Mouse (Mus musculus) midbrain, embryonic 12.5 days (tissue): ENCODE data around the gene Ugdh. TPM values are rescaled to one million over a fixed set of nuclear protein-coding genes. Genes with fewer than 3 reads are reported as not detected.

Source experiments
- ATAC-seq: fragments of 200-750 bp; cut with Nextera tagmentation; 2 replicates; pipeline ENCODE4 v1.8.0; 2017; ENCODE audit warnings: low read depth, moderate TSS enrichment, moderate library complexity; ENCODE audit not compliant: low FRiP score
- H3K27ac ChIP-seq: fragments of 300-500 bp; sonication (generic); replicated peaks from 2 replicates; pipeline ENCODE4 v1.5.1; 2016; ENCODE audit warnings: mild to moderate bottlenecking
- H3K27me3 ChIP-seq: fragments of 300-500 bp; sonication (generic); 2 replicates; pipeline ENCODE4 v1.6.1; 2016; ENCODE audit warnings: mild to moderate bottlenecking
- H3K36me3 ChIP-seq: fragments of 300-500 bp; sonication (generic); 2 replicates; pipeline ENCODE4 v1.6.1; 2016
- H3K4me1 ChIP-seq: fragments of 300-500 bp; sonication (generic); 2 replicates; pipeline ENCODE4 v1.6.1; 2016
- H3K4me2 ChIP-seq: fragments of 300-500 bp; sonication (generic); replicated peaks from 2 replicates; pipeline ENCODE4 v1.6.1; 2016; ENCODE audit warnings: mild to moderate bottlenecking, moderate library complexity
- H3K4me3 ChIP-seq: fragments of 300-500 bp; sonication (generic); 2 replicates; pipeline ENCODE4 v1.5.1; 2016; ENCODE audit warnings: mild to moderate bottlenecking
- H3K9ac ChIP-seq: fragments of 300-500 bp; sonication (generic); replicated peaks from 2 replicates; pipeline ENCODE4 v1.6.1; 2016; ENCODE audit warnings: mild to moderate bottlenecking, moderate library complexity
- H3K9me3 ChIP-seq: fragments of 300-500 bp; sonication (generic); 2 replicates; pipeline ENCODE4 v1.6.1; 2016; ENCODE audit warnings: mild to moderate bottlenecking
- WGBS: fragments of 180-500 bp; shearing (Covaris S2); methylation state at CpG from one replicate; pipeline ENCODE4 v1.1.7; 2016; 5-methylcytosine and 5-hydroxymethylcytosine counted together
- polyA plus RNA-seq: library from polyadenylated mRNA; unstranded; fragments of >200 nt; fragmentation: Nextera tagmentation; extraction: Ambion mirVana; gene quantifications from 2 replicates; pipeline ENCODE4 v1.2.1, GENCODE M21; 2016

The Ugdh gene
- polyA plus RNA-seq, 1 experiment from 2014 or later = 67.7 TPM

GRCm38 (mm10) chr5:65424215-65424614 is 11.5 kb downstream of the Ugdh start:
- Histone ChIP-seq H3K4me2 (no peak overlapping the region), H3K9ac (no peak overlapping the region), H3K27me3 (no peaks in the 10 kb centered on the region), H3K27ac (no peak overlapping the region), H3K4me1 (no peaks in the 10 kb centered on the region), H3K9me3 (no peaks in the 10 kb centered on the region), H3K4me3 (no peak overlapping the region), H3K36me3 (peaks cover 56% of the 10 kb centered on the region)
- WGBS = 92% methylated on average over 6 of the region's 6 CpGs
- ATAC-seq = no peak

DNA sequence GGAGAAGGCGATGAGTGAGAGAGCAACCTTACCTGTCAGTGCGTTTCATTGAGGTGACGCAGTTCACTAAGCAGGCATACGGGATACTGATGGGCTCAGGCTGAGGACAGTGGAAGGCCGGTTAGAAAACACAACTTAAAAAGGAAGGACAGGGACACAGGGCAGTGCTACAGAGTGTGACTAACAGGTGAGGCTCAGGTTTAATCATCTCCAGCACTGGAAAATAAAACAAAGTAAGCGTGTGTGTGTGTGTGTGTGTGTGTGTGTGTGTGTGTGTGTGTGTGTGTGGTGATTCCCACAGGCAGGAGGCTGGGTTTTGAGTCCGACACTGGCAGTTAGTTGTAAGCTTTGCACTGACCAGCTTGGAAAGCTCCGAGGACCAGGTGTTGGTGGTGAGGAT is 12.9 kb downstream of the Ugdh start:
- Histone ChIP-seq H3K4me3 (no peak overlapping the region), H3K27me3 (no peaks in the 10 kb centered on the region), H3K27ac (no peak overlapping the region), H3K4me2 (no peak overlapping the region), H3K9ac (no peak overlapping the region), H3K9me3 (no peaks in the 10 kb centered on the region), H3K4me1 (no peaks in the 10 kb centered on the region), H3K36me3 (peaks cover 60% of the 10 kb centered on the region)
- ATAC-seq = no peak
- WGBS = 95% methylated on average over 8 of the region's 8 CpGs

DNA sequence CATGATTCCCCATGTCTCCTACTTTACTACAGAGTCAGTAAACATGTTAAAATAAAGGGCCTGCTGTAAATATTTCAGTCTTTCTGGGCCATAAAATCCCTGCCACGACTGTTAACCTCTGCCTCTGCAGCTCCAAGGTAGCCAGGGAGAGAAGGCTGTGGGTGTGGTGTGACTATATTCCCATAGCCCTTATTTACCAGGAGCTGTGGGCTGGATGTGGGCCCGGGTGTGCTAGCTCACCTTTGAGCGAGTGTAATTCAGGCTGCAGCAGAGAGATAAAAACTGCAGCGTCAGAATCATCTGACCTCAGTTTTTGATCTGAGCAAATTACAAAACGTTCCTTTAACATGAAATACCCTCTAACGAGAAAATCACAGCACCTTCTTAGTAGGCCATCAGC is 14.9 kb downstream of the Ugdh start:
- no peak overlapping the region for H3K4me3 ChIP-seq
- H3K27ac ChIP-seq = no peak overlapping the region
- no peak overlapping the region for H3K9ac ChIP-seq
- no peaks in the 10 kb centered on the region for H3K27me3 ChIP-seq
- no peak overlapping the region for H3K4me2 ChIP-seq
- ATAC-seq = no peak
- WGBS = 83% methylated on average over 6 of the region's 6 CpGs
- peaks cover 64% of the 10 kb centered on the region for H3K36me3 ChIP-seq
- peaks cover 3% of the 10 kb centered on the region for H3K4me1 ChIP-seq
- H3K9me3 ChIP-seq = no peaks in the 10 kb centered on the region

DNA sequence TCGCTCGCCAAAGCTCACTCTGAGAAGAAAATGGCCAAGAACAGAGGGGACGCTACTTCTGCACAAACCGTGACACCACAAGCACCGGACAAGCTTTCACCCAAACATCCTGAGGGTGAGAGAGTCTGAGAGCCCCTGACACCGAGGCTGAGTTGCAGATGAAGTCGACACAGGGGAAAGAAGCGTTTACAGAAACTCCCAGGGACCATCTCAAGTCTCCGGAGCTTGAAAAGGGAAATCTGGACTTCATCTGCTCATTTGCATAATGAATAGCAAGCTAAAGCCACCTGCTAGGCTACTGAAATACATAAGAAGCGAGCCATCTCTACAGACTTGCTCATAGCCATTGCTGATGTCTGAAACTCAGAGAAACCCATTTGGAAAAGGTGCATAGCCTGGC is 16.6 kb downstream of the Ugdh start:
- H3K9ac ChIP-seq = no peak overlapping the region
- ATAC-seq = no peak
- no peak overlapping the region for H3K4me3 ChIP-seq
- H3K4me1 ChIP-seq = peaks cover 8% of the 10 kb centered on the region
- H3K27me3 ChIP-seq = no peaks in the 10 kb centered on the region
- 85% methylated on average over 10 of the region's 10 CpGs for WGBS
- peaks cover 59% of the 10 kb centered on the region for H3K36me3 ChIP-seq
- no peak overlapping the region for H3K27ac ChIP-seq
- no peak overlapping the region for H3K4me2 ChIP-seq
- no peaks in the 10 kb centered on the region for H3K9me3 ChIP-seq

DNA sequence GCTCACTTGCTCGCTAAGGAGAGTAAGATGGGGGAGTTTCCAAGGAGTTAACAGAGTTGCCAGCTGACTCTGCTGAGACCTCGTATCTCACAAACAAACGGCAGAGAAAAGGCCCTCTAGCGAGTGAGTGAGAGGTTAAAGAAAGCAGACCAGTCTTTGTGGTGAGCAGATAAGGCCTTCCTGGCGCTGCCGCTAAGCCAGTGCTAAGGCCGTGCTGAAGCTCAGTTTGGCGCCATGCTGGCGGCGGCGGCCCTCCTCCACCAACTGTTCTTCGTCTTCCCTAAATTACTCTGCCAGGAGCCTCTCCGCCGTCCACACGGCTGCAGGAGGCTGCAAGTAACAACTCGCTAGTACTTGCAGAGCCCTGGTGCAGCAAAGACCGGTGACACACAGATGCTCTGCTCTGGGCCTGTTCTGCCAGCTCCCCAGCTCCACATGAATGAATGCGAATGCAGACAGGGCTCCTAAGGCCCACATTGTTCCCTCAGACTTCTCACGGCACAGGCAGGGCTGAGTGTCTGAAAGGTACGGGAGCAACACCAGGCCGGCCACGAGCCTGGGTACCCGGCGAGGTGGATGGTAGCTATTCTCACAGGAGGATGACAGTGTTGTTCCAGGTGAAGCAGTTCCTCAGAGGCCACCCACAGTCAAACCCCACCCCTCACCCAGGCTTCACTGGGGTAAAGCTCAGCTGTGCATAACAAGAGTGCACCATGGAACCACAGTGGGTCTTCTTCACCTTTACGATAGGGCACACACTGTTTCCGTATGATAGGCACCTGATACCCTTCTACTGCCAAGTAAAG is 19.9 kb downstream of the Ugdh start:
- 20% methylated on average over 22 of the region's 26 CpGs for WGBS
- H3K27ac ChIP-seq = peak overlapping the region; percentile 54
- H3K4me2 ChIP-seq = 0 out of 2 replicates have a peak overlapping the region, but pooled peaks have one; percentile 21
- no peaks in the 10 kb centered on the region for H3K9me3 ChIP-seq
- ATAC-seq = peak; percentile 30; the same call in 1 of the 2 replicates
- peaks cover 8% of the 10 kb centered on the region for H3K4me1 ChIP-seq
- H3K4me3 ChIP-seq = no peak overlapping the region
- peaks cover 45% of the 10 kb centered on the region for H3K36me3 ChIP-seq
- H3K9ac ChIP-seq = peak overlapping the region; percentile 46
- H3K27me3 ChIP-seq = no peaks in the 10 kb centered on the region

GRCm38 (mm10) chr5:65407989-65408388 is 27.8 kb downstream of the Ugdh start:
- WGBS = 25% methylated on average over 12 of the region's 12 CpGs
- Histone ChIP-seq H3K4me3 (no peak overlapping the region), H3K9ac (peak overlapping the region; percentile 26; the same call in 1 of the 2 replicates), H3K36me3 (peaks cover 63% of the 10 kb centered on the region), H3K4me1 (0 out of 2 replicates have a peak, but pooled peaks cover 5% of the 10 kb centered on the region), H3K27me3 (no peaks in the 10 kb centered on the region), H3K4me2 (no peak overlapping the region), H3K9me3 (no peaks in the 10 kb centered on the region), H3K27ac (peak overlapping the region; percentile 27; the same call in 1 of the 2 replicates)
- no peak for ATAC-seq

DNA sequence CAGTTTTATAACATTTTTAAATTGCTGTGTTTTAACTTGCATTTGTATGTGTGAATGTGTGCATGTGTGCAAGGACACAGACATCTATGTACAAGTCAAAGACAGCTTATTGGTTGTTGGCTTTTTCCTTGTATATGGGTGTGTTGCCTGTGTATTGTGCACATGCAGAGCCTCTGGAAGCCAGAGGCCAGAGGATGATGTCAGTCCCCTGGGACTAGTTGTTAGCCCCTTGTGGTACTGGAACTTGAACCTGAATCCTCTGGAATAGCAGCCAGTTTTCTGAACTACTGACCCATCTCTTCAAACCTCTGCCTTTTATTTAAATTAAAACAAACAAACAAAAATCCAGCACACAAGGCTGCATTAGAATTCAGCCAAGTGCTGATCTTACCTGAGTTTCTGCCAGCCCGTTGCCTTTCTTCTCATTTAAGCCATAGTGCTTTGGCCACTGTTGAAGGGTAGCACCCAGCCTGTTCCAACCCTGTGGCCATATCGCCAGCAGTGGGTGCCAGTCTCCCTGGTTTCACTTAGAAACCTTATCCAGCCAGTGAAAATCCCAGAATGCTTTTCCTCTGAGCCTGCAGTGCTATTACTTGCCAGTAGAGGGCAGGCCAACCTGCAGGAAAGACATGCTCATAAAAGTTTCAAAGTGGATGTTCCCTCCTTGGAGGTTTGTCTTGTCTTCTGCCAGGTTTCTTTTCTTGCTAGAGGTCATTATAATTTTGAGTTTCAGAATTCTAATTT is 34.3 kb downstream of the Ugdh start:
- Histone ChIP-seq H3K27ac (no peak overlapping the region), H3K9me3 (no peaks in the 10 kb centered on the region), H3K36me3 (peaks cover 85% of the 10 kb centered on the region), H3K27me3 (no peaks in the 10 kb centered on the region), H3K4me1 (no peaks in the 10 kb centered on the region), H3K4me2 (no peak overlapping the region), H3K9ac (no peak overlapping the region), H3K4me3 (no peak overlapping the region)
- 26% methylated on average over 2 of the region's 2 CpGs for WGBS
- peak; percentile 44; the same call in 1 of the 2 replicates for ATAC-seq

- no peak for ATAC-seq
- no peak overlapping the region for H3K27ac ChIP-seq
- no peak overlapping the region for H3K4me2 ChIP-seq
- H3K27me3 ChIP-seq = no peaks in the 10 kb centered on the region
- no peak overlapping the region for H3K9ac ChIP-seq
- H3K4me1 ChIP-seq = peaks cover 18% of the 10 kb centered on the region
- no peak overlapping the region for H3K4me3 ChIP-seq
- WGBS = 94% methylated on average over 7 of the region's 7 CpGs
- H3K36me3 ChIP-seq = peaks cover 51% of the 10 kb centered on the region
- no peaks in the 10 kb centered on the region for H3K9me3 ChIP-seq
Observed at GRCm38 (mm10) chr5:65394425-65394824, 41.3 kb downstream of the Ugdh start.

DNA sequence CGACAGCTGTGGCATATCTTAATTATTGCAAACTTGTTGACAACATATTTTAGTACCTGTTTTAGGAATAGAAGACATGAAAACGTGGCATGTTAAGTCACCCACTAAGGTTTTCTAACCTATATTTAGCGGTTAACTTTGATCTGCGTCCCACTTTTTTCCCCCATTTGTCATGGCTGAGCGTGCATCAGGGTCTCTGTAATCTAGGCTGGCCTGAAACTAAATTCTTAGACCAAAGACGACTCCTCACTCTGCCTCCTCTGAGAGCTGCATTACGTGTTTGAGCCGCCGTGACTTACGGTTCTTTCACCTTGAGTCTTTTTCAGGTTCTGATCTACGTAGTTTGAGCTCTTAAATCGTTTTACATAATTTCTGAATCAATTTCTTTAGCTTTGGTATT is 44.0 kb downstream of the Ugdh start:
- Histone ChIP-seq H3K36me3 (peaks cover 49% of the 10 kb centered on the region), H3K4me2 (peak overlapping the region; percentile 75)
- 4% methylated on average over 12 of the region's 12 CpGs for WGBS

DNA sequence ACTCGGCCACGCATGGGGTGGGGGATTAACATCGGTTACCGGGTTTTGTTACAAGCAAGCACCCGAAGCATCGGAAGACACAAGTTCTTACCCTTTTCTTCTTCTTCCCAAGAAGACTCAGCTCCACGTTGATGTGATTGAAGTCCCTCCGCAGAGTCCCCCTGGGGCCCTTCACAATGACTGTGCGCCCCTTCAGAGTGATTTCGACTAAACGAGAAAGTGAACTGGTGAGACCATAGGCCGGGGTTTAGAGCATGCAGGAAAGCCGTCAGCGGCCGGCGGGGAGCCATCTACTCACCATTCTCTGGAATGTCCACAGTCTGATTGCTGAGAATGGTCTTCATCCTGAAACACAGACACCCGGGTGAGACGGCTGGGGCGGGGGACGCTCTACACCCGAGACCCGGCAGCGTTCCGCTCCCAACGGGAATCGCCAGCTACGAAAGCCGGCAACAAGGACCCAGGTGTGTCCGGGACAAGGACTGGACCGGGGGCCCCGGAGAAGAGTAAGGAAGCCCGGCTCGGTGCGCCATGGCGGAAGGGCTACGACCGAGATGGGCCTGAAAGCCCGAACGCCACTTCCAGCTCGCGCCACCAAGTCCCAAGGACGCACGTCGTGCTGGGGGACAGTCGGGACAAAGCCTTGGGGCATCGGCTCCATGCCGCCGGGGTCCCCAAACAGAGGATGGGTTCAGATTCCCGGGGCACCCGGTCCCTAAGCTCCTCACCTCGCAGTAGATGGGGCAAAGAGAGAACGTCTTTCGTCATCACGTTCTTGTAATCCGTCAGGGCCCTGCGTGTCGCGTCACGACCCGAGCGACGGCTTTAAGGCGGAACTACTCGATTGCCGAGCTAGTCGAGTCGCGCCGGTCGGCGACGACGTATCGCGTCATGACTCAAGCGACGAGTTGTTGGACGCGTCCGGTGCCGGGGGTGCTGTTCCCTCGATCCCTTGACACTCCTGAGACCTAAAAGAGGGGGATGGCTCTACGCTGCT is 44.8 kb downstream of the Ugdh start, which contains the start of the genes Rpl9 and Lias:
Gene Rpl9 (minus strand): TSS at position 797 of the 997 bp plus-strand sequence.
Gene Lias (plus strand): TSS at position 850 of the 997 bp plus-strand sequence.
- Histone ChIP-seq H3K9ac (peak within 1 kb of the TSS; percentile 98), H3K9me3 (no peaks in the 10 kb centered on the region), H3K4me1 (peaks cover 28% of the 10 kb centered on the region), H3K36me3 (peaks cover 42% of the 10 kb centered on the region), H3K27me3 (no peaks in the 10 kb centered on the region), H3K4me2 (peak within 1 kb of the TSS; percentile 89), H3K4me3 (peak within 1 kb of the TSS; percentile 98), H3K27ac (peak within 1 kb of the TSS; percentile 89)
- WGBS = under 1% methylated on average over 83 of the region's 83 CpGs
- peak; percentile 97 for ATAC-seq

More for the DNA sequence above, 44.0 kb downstream of the Ugdh start:
- ATAC-seq = peak; percentile 20; the same call in 1 of the 2 replicates
- H3K9ac ChIP-seq = peak overlapping the region; percentile 63
- peaks cover 28% of the 10 kb centered on the region for H3K4me1 ChIP-seq
- H3K9me3 ChIP-seq = no peaks in the 10 kb centered on the region
- 0 out of 2 replicates have a peak overlapping the region, but pooled peaks have one; percentile 50 for H3K27ac ChIP-seq
- H3K4me3 ChIP-seq = peak overlapping the region; percentile 98
- no peaks in the 10 kb centered on the region for H3K27me3 ChIP-seq
